Mouse (Mus musculus) layer of hippocampus, adult 18-20 months (tissue): ENCODE data around the gene Tnks2. TPM values are rescaled to one million over a fixed set of nuclear protein-coding genes. Genes with fewer than 3 reads are reported as not detected.
A peak's percentile ranks its signal among the peaks of the same experiment; 100 is the strongest.
"Not testable (repeated sequence)": the region's sequence is repeated elsewhere in the genome, so short reads cannot be mapped to it uniquely, and the experiment has no call there.

Source experiments
- DNase-seq, 2 experiments: peaks; one replicate each; pipeline ENCODE4 v3.0.0; 2022; ENCODE audit warnings: low spot score in 2 of 2
- total RNA-seq, 2 experiments: library from RNA; stranded (reverse); gene quantifications; 2 replicates each; pipeline ENCODE4 v1.2.3; 2021

Gene Tnks2
- total RNA-seq, 2 experiments from 2014 or later: 116 TPM

DNA sequence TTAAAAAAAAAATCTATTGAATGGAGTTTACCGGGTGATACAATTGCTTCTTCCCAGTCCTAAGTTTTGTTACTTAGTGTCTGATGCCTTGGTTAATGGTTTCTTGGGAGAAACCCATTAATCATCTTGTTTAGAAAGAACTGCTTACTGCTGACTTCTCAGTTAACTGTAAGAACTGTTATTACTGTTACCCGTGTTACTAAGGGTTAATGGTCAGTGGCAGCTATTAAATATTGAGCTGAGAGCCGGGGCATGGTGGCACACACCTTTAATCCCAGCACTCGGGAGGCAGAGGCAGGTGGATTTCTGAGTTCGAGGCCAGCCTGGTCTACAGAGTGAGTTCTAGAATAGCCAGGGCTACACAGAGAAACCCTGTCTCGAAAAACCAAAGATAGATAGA is 12.7 kb upstream of the Tnks2 start:
- not testable (repeated sequence) for DNase-seq

DNA sequence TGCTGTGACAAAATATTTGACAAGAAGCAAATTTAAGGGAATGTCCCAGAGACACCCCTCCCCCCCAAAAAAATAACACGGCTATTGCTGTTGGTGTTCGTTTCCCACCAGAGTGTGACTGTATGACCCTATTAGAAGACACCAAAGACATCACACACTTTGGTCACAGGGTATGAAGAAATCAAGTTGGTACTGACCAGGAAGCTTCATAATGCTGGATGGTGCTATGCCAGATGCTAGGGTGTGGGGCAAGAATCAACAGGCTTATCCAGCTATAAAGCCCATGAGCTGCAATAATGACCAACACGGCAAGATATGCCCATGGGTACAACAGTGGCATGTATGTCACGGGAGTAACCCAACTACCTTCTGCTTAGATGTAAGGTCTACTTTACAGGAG is 11.3 kb upstream of the Tnks2 start:
- no peak for DNase-seq

DNA sequence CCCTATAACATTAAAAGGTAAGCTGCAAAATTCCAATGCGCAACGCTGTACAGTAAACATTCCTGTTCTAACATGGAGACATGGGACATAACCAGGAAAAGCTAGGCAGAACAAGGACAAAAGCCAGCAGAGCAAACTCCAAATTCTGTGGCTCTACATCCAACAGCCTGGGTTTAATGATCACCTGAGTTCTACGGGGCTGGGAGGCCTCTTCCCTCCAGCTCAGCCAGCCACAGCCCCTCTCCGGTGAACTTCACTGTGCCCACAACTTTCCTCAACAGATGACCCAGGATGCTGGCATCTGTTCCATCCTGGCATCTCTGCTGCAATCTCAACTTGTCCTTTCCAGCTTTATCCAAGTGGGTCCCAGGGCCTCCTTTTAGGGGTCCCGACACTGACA is 6.4 kb upstream of the Tnks2 start:
- DNase-seq: no peak

DNA sequence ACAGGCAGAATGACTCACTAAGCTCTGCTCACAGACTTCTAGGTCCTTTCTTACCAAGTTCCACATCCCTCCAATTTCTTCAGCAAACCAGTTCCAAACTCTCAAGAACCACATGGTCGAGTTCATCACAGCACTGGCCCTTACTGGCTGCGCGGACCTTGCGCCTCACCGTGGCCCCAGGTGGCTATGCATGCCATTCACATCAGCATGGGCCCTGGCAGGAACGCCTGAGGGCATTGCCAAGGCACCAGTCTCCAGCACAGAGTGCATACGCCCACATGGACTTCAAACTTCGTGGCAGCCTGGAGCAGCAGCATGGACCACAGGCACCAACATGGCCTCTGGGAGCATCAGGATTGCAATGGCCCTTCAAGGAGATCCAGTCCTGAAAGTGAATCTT is 5.7 kb upstream of the Tnks2 start:
- no peak for DNase-seq

DNA sequence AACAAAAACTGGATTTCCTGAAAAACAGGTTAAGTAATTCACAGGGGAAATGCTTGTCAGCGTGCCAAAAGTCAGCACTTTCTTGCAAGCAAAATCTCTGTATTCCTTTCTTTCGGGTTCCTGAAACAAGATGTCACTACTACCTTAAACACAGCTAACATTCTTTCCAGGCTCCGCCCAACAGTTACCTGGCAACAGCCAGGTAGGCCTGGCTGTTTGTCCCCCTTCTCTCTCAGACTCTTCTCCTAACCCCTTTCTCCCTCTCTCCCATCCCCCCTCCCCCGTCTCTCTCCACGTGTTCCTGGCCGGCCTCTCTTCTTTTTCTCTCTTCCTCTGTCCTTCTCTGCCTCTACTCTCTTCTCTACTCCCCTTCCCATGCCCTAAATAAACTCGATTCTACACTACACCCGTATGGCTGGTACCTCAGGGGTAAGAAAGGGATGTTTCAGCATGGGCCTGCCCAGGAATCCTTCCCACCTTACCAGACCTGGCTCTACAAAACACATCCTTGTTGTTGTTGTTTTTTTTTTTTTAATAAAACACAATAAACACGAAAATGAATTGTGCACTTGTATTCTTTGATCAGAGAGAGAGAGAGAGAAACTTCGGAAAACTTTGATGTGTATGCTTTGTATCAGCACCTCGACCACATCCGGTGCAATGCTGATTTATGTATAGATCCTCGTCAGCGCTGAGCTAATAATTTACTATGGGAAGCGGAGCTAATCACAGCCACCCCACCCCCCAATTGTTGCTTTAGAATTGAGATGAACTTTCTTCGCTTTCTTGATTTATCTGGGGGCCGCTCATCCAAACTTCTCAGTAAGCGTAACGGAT is 863 bp upstream of the Tnks2 start:
- DNase-seq: no peak

DNA sequence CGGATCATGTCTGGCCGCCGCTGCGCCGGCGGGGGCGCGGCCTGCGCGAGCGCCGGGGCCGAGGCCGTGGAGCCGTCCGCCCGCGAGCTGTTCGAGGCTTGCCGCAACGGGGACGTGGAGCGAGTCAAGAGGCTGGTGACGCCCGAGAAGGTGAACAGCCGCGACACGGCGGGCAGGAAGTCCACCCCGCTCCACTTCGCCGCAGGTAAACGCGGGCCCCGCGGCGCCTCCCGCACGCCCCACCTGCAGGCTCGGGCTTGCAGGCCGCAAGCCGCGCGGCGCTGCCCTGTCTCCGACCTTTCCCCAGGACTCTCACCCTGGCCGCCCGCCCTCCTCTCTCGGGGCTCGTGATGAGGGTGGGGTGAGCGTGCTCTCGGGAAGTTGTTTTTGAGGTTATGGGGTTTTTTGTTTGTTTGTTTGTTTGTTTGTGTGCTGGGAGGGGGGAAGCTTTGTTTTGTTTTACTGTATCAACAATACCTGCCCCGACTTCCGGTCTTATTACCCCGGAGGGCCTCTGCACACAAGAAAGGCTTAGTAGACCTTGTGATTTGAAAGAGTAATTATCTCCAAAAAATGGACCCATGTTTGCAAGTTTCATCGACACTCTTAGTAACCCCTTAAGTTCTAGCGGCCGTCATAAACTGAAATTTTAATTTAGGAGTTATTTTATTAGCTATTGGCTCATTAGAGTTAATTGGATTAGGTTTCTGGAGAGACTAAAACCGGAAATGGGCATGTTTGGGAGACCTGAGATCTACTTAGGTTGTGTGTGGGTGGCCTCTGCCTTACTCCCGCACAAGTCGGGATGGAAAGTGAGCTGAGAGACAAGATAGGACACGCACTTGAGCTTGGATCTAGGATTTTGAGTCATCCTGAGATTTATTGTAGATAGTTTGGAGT is 750 bp downstream of the Tnks2 start:
- DNase-seq: no peak

DNA sequence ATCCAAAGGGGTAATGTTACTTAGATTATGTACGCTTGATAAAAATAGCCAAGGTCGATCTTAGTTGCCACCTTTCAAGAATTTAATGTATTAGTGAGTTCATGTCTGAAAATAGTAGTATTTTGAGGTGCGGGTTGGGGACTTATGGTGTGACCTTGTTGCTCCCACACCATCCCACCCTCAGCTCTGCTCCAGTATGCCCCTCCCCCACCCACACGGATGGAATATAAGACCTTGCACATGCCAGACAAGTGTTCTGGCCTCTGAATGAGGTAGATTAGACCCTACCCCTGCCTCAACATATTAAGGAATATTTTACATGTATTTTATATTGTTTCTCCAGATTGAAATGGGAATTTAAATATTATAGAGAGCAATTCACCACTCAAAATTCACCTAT is 2.0 kb downstream of the Tnks2 start:
- DNase-seq: no peak

DNA sequence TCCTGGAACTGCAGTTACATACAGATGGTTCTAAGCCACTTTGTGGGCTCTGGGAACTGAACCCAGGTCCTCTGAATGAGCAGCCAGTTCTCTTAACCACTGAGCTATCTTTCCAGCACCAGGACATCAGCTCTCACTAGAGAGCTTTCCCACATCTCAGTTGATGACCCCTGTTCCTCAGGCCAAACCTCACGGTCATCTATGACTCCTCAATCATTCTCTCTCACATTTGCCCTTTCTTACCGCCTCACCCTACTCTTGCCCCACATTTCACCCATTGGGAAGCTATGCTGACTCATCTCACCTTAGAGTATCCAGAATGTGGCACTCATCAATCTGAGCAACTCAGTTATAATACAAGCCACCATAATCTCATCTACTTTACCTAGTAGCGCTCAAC is 6.3 kb downstream of the Tnks2 start:
- DNase-seq: no peak

DNA sequence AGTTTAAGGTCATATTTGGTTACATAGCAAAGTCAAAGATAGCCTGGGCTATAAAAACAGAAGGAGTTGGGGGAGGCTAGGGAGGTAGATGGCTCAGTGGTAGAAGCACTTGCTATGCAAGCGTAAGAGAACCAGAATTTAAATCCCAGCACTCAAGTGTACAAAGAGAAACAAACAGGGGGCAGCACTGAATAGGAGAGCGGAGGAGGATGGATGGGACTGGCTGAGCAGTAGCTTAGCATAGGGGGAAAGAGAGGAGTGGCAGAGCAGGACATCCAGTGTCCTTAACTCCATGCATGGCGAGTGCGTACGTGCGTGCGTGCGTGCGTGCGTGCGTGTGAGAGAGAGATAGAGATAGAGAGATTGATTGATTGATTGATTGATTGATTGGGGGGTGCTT is 9.8 kb downstream of the Tnks2 start:
- DNase-seq: no peak

DNA sequence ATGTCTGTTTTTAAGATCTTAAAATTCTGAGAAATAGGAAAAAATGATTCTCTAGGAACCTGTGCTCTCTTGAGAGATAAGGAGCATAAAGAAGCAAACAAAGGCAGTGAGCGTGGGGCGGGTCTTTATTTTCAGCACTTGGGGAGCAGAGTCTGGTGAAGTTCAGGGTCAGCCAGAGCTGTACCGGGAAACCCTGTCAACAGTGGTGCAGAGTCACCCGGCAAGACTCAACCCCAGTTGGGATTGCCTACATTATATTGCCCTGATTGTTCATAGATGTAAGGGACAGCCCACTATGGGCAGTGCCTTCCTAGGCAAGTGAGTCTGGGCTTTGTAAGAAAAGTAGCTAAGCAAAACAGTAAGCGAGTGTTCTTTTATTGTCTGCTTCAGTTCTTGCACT is 11.9 kb downstream of the Tnks2 start:
- no peak for DNase-seq

DNA sequence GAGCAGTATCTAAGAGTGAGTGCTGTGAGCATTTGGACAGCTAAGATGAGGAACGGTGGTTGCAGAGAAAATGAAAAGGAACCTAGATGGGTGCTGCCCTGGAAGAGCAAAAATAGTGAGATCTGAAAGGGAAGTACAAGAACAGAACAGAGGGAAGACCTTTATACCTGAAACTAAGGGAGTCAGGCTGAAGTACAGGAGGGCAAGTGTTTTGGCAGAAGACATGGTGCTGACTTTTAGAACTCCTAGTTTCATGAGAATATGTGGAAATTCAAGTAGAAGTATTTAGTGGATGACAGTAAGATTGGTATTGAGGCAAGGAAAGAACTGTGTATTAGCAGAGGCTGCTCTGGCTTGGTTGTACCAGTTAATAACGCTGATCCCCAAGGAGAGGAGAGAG is 19.8 kb downstream of the Tnks2 start:
- DNase-seq: no peak

DNA sequence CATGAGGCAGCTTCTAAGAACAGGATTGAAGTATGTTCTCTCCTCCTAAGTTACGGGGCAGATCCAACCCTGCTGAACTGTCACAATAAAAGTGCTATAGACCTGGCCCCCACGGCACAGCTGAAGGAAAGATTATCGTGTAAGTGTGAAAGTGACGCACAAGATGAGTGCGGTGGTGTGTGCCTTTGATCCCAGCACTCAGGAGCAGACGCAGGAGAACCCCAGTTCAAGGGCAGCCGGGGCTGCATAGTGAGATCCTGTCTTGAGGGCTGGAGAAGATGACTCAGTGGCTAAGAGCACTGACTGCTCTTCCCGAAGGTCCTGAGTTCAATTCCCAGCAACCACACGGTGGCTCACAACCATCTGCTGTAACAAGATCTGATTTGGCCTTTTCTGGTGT is 23.8 kb downstream of the Tnks2 start:
- DNase-seq: no peak

DNA sequence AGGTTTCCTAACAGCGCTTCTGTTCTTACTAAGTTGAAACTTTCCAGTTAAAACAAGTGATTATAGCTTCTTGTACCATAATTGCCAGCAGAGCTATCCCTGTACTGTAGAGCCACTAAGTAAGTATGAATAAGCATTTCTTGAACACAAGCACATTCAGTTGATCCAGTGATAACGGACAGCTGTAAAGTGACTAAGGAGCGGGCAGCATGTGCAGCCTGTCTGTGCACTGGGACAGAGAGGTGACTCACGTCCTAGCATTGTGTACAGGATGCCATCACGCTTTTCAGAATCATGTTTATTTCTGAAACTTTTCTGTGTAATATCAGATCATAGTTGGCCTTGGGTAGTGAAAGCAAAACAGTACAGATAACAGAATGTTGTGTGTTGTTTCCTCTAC is 26.4 kb downstream of the Tnks2 start:
- DNase-seq: no peak

DNA sequence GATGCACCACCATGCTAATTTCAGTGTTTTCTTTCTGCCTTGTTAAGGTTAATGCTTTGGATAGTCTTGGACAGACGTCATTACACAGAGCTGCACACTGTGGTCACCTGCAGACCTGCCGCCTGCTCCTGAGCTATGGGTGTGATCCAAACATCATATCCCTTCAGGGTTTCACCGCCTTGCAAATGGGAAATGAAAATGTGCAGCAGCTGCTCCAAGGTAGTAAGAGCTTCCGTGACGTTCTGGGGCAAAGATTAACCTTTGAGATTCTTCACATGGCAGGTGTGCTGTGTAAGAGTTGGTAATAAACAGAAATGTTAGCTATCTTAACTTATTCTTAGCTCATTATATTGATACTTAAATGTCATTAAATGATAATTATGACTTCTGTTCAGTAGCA is 31.9 kb downstream of the Tnks2 start:
- no peak for DNase-seq

DNA sequence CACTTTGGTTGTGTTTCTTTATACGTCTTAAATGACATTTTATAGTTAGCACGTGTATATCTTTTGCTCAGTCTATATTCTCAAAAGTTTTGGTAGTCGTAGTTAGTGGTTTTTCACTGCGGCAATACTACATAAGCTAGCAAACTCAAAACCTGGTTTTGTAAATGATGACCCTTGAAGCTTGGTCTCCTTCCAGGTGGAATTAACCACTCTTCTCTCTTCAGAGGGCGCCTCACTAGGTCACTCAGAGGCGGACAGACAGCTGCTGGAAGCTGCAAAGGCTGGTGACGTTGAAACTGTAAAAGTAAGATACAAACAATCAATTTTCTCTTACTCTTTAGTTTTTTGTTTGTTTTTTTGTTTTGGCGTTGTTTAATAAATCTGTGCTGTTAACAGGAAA is 33.4 kb downstream of the Tnks2 start:
- DNase-seq: no peak

DNA sequence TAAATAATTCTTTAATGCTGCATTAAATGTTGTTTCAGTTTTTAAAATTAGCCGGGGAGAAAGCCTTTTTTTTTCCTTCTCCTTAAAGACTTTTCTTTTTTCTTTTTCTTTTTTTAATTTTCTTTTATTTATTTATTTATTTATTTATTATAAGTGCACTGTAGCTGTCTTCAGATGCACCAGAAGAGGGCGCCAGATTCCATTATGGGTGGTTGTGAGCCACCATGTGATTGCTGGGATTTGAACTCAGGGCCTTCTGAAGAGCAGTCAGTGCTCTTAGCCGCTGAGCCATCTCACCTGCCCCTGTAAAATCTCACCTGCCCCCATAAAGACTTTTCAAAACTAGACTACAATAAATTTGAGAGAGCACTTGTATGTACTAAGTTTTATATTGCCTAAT is 34.6 kb downstream of the Tnks2 start:
- not testable (repeated sequence) for DNase-seq

DNA sequence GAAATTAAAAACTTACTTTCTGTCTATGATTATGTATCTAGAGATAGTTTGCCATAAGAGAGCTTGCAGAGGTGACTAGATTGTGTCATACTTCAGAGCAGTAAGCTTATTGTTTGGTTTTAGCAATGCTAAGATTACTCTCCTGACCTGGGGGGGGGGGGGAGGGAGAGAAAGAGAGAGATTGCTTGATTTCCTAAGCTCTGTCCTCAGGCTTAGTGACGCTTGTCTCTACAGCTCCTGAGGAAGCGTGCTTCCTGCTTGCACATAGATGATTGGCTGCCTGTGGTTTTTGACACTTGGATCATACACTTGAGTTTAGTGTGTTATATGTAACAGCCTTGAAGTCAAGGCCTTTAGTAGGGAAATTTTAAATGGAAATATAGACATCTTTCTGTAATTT is 40.6 kb downstream of the Tnks2 start:
- DNase-seq: no peak

DNA sequence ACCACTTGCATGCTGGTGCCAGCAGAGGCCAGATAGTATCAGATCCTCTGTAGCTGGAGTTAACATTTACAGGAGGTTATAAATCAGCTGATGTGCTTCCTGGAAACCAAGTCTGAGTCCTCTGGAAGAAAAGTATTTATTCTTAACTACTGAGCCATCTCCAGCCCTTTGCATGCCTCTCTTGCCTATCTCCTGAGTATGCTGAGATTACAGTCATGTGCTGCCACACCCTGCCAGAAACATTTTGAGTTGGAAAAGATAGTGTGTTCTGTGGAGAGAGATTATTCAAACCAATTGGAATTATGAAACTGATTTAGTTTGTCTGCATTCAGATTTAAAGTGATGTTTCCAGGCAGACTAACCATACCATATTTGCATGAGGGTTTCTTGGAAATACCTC is 43.3 kb downstream of the Tnks2 start:
- DNase-seq: no peak

DNA sequence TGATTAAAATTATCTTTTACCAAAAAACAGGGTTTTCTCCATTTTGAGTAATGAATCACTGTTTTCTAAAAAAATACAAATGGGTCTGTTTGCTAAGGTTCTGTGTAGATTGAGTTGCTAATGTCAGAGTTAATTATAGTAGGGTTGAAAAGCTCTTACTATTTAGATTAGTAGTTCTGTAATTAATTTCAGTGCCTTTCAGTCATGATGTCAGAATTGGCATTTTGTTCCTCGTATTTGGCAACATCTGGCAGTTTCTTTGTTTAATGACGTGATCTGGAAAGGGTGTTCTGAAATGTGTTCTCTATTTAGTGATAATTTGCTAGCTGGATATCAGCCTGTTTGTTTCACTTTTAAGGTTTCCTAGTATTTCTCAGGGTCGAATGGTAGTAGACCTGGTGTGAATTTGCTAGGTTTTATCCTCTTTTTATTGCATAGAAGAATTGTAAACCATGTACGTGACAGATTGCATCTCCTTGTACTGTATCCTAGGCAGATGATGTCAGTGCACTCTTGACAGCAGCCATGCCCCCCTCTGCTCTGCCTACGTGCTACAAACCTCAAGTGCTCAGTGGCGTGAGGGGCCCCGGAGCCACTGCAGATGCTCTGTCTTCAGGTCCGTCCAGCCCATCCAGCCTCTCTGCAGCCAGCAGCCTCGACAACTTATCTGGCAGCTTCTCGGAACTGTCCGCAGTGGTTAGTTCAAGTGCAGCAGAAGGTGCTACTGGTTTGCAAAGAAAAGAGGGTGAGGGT is 44.9 kb downstream of the Tnks2 start:
- no peak for DNase-seq

DNA sequence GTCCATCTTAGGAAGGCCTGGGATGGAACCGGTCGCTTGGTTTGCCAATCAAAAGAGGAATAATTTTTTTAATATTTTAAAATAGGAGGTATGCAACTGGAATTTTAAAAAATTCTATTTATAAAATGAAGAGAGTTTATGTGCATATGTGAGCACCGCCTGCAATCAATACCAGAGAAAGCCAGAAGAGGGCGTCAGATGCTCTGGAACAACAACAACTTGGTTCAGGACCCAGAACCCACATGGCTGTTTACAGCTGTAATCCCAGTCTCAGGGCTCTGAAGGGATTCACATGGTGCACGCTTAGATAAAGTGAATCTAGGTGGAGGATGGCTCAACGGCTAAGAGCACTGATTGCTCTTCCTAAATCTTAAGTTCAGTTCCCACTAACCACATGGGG is 49.1 kb downstream of the Tnks2 start:
- DNase-seq: peak in 1 of 2 experiments; percentile 40

DNA sequence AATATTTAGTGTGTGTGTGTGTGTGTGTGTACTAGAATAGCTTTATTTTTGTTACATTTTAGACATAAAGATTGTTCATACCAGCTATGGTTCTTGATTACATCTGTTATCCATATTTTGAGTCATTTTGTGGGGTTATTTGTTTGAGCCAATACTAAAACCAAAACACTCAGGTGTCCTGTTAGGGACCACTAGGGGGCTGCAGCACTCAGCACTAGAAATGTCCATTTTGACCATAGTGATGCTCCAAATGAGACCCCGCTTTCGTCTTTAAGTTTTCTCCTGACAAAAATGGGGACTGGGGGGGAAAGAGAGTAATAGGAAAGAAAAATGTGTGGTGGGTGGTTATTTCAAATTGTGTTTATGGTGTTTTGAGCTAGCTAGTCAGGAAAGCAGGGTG is 52.3 kb downstream of the Tnks2 start:
- DNase-seq: no peak

DNA sequence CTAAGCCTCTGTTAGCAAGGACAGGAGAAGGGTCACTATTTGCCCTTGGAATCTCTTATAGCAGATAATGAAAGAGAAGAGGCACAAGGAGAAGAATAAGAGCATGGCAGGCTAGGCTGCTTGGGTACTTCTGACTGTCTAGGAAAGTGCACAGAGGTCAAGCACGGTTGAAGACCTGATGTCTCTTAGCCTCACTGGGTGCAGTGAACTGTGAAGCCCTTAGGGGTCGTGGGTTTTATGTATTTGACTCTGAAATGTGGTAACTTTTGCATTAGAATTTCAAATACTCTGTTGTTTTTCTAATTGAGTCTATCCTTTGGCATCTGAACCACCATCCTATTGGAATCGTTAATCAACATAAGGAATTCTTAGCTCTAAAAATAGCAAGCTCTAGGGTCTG is 53.7 kb downstream of the Tnks2 start:
- DNase-seq: no peak
